Mouse (Mus musculus): ENCODE data around the gene Dact3. TPM values are rescaled to one million over a fixed set of nuclear protein-coding genes. Genes with fewer than 3 reads are reported as not detected.

Dact3 gene
- polyA plus RNA-seq, 1 experiment from 2014 or later, result 3.3 TPM

Other genes starting within 250 kb of the Dact3 start
- not detected in 2 replicates for gene Ceacam15, start 199.6 kb upstream of the Dact3 start, polyA plus RNA-seq (2015; fragmentation: Nextera tagmentation; extraction: Ambion mirVana)
- gene Ceacam9, start 153.4 kb upstream of the Dact3 start, polyA plus RNA-seq (2015; fragmentation: Nextera tagmentation; extraction: Ambion mirVana), result 0.13 and 0.18 TPM in 2 replicates
- gene Ap2s1, start 136.9 kb upstream of the Dact3 start, polyA plus RNA-seq (2015; fragmentation: Nextera tagmentation; extraction: Ambion mirVana), result 395 and 401 TPM in 2 replicates
- 10.0 and 13.6 TPM in 2 replicates for gene Slc1a5, start 94.0 kb upstream of the Dact3 start, polyA plus RNA-seq (2015; fragmentation: Nextera tagmentation; extraction: Ambion mirVana)
- gene Strn4, start 59.4 kb upstream of the Dact3 start, polyA plus RNA-seq (2015; fragmentation: Nextera tagmentation; extraction: Ambion mirVana), result 185 and 193 TPM in 2 replicates
- gene Fkrp, start 58.6 kb upstream of the Dact3 start, polyA plus RNA-seq (2015; fragmentation: Nextera tagmentation; extraction: Ambion mirVana), result 28.2 and 29.0 TPM in 2 replicates
- 7.0 and 8.0 TPM in 2 replicates for gene Prkd2, start 32.4 kb upstream of the Dact3 start, polyA plus RNA-seq (2015; fragmentation: Nextera tagmentation; extraction: Ambion mirVana)
- gene Gng8, start 16.5 kb downstream of the Dact3 start, polyA plus RNA-seq (2015; fragmentation: Nextera tagmentation; extraction: Ambion mirVana), result 4.4 TPM in 2 replicates
- gene Ptgir, start 31.2 kb downstream of the Dact3 start, polyA plus RNA-seq (2015; fragmentation: Nextera tagmentation; extraction: Ambion mirVana), result 0.13 and 0.29 TPM in 2 replicates
- gene Calm3, start 48.8 kb downstream of the Dact3 start, polyA plus RNA-seq (2015; fragmentation: Nextera tagmentation; extraction: Ambion mirVana), result 291 and 305 TPM in 2 replicates
- gene Pnmal2, start 69.4 kb downstream of the Dact3 start, polyA plus RNA-seq (2015; fragmentation: Nextera tagmentation; extraction: Ambion mirVana), result 87.4 and 102 TPM in 2 replicates
- 47.9 and 53.1 TPM in 2 replicates for gene Pnmal1, start 84.4 kb downstream of the Dact3 start, polyA plus RNA-seq (2015; fragmentation: Nextera tagmentation; extraction: Ambion mirVana)
- gene Gm42372, start 107.8 kb downstream of the Dact3 start, polyA plus RNA-seq (2015; fragmentation: Nextera tagmentation; extraction: Ambion mirVana), result 3.7 and 4.3 TPM in 2 replicates
- gene Ccdc8, start 117.4 kb downstream of the Dact3 start, polyA plus RNA-seq (2015; fragmentation: Nextera tagmentation; extraction: Ambion mirVana), result 6.8 and 7.0 TPM in 2 replicates
- gene Ppp5c, start 152.6 kb downstream of the Dact3 start, polyA plus RNA-seq (2015; fragmentation: Nextera tagmentation; extraction: Ambion mirVana), result 103 and 111 TPM in 2 replicates
- 4.3 and 4.9 TPM in 2 replicates for gene Hif3a, start 187.1 kb downstream of the Dact3 start, polyA plus RNA-seq (2015; fragmentation: Nextera tagmentation; extraction: Ambion mirVana)
- 1.7 and 2.7 TPM in 2 replicates for gene Psg16, start 198.7 kb downstream of the Dact3 start, polyA plus RNA-seq (2015; fragmentation: Nextera tagmentation; extraction: Ambion mirVana)

Measured in forebrain, embryonic 15.5 days (tissue).